Mouse (Mus musculus) effector memory CD4-positive, alpha-beta T cell, adult 7 months (primary cell): Measurements from ENCODE around the gene Tmprss11f. TPM values are rescaled to one million over a fixed set of nuclear protein-coding genes. Genes with fewer than 3 reads are reported as not detected.

ENCODE experiments used
- polyA plus RNA-seq: library from polyadenylated mRNA; unstranded; fragments of 100-300 nt; shearing (Covaris generic); gene quantifications from one replicate; pipeline ENCODE4 v1.2.1, GENCODE M21; 2017

Gene Tmprss11f
- polyA plus RNA-seq = 0.45 TPM

GRCm38 (mm10) chr5:86632324-86632723 is at the start of gene Tmprss11f:
Tmprss11f (minus strand) TSS chr5:86632424.

GRCm38 (mm10) chr5:86676262-86676661 is 44.0 kb upstream of the Tmprss11f start, which contains the start of gene Tmprss11b:
Tmprss11b (minus strand) TSS chr5:86676362.

GRCm38 (mm10) chr5:86518500-86518899 is 113.7 kb downstream of the Tmprss11f start, which contains the start of gene Tmprss11g:
Tmprss11g (minus strand) TSS chr5:86518600.

Other genes starting within 250 kb of the Tmprss11f start
- gene Tmprss11a, start 163.4 kb downstream of the Tmprss11f start, polyA plus RNA-seq = 0.24 TPM
- gene Tmprss11g, start 113.8 kb downstream of the Tmprss11f start, polyA plus RNA-seq = not detected
- not detected for gene Tmprss11b, start 43.9 kb upstream of the Tmprss11f start, polyA plus RNA-seq
- 0.22 TPM for gene Tmprss11e, start 113.4 kb upstream of the Tmprss11f start, polyA plus RNA-seq
- gene Ythdc1, start 171.8 kb upstream of the Tmprss11f start, polyA plus RNA-seq = 155 TPM